Mouse (Mus musculus): ENCODE results near the gene Wdr83.

DNA sequence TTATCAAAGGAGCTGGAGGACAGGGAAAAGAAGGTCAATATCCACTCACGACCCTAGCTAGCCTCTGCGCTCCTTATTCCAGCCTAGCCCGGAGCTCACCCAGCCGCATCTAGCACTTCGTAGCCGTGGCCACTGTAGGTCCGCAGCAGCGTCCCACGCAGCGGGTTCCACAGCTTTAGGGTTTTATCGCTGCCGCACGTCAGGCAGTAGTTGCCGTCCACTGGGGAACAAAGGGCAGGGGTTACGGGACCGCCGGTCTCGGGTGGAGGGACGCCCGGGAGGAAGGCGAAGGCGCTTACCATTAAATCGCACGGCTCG, 933 bp downstream of the Wdr83 start:
- no peak for TF ChIP-seq CTCF (IDR thresholded peaks at IDR 0.05; ENCODE audit: low read depth)
- no peak for TF ChIP-seq EP300 (optimal IDR thresholded peaks at IDR 0.05)
